In genomic region chr10:70861131-70862021, GRCm38 (mm10) we compare ENCODE assay signal across 12 mouse cellular contexts.
DNase-seq lines count a peak whose midpoint lies in the region; ATAC-seq lines count a peak whose summit lies in the region.
"Had no signal": no experiment of that assay in that cellular context is flagged by ENCODE, and none has a peak within 500 bp of the region (broad histone marks: within the 10 kb centered on the region; RNA-seq: fewer than 3 reads in every experiment).

No protein-coding gene starts in this region.

- H3K36me3 ChIP-seq in hindbrain, embryonic 15.5 days: no peaks in the 10 kb centered on the region
- H3K36me3 ChIP-seq in midbrain, embryonic 12.5 days: no peaks in the 10 kb centered on the region
- H3K36me3 ChIP-seq: liver, embryonic 15.5 days; stomach, embryonic 15.5 days had no signal

- no peak overlapping the region for H3K4me3 ChIP-seq in hindbrain, embryonic 15.5 days
- no peak overlapping the region for H3K4me3 ChIP-seq in midbrain, embryonic 12.5 days
- H3K4me3 ChIP-seq: erythroblast, embryonic 14.5 days; liver, embryonic 15.5 days; stomach, embryonic 15.5 days had no signal

- peaks cover 20% of the 10 kb centered on the region for H3K4me1 ChIP-seq in hindbrain, embryonic 15.5 days (replicated peaks)
- H3K4me1 ChIP-seq in midbrain, embryonic 12.5 days: peaks cover 18% of the 10 kb centered on the region
- H3K4me1 ChIP-seq: liver, embryonic 15.5 days had no signal

- H3K9ac ChIP-seq in hindbrain, embryonic 15.5 days: no peak overlapping the region
- no peak overlapping the region for H3K9ac ChIP-seq in midbrain, embryonic 12.5 days (replicated peaks)
- H3K9ac ChIP-seq: liver, embryonic 15.5 days; stomach, embryonic 15.5 days had no signal

- WGBS in hindbrain, embryonic 15.5 days: 31% methylated on average over 10 of the region's 10 CpGs
- 47% methylated on average over 10 of the region's 10 CpGs for WGBS in midbrain, embryonic 12.5 days

- peak; percentile 70 for DNase-seq in R1 (ENCODE audit: low read depth, low spot score)
- DNase-seq in brain, adult 2 months (ENCODE audit: low read depth, low spot score): peak; percentile 85
- no peak for DNase-seq in kidney, postnatal 10 days
- no peak for DNase-seq in spleen, postnatal 36 days (ENCODE audit: low spot score in 2 of 2)
- no peak for DNase-seq in ovary, postnatal 10 days (ENCODE audit: low spot score)
- no peak for DNase-seq in adrenal gland, postnatal 14 days

- peak overlapping the region; percentile 72 for H3K27ac ChIP-seq in hindbrain, embryonic 15.5 days (replicated peaks)
- H3K27ac ChIP-seq in midbrain, embryonic 12.5 days (replicated peaks): no peak overlapping the region
- H3K27ac ChIP-seq: liver, embryonic 15.5 days; stomach, embryonic 15.5 days had no signal

- H3K27me3 ChIP-seq in hindbrain, embryonic 15.5 days: no peaks in the 10 kb centered on the region
- no peaks in the 10 kb centered on the region for H3K27me3 ChIP-seq in midbrain, embryonic 12.5 days
- H3K27me3 ChIP-seq: liver, embryonic 15.5 days; stomach, embryonic 15.5 days had no signal

- H3K4me2 ChIP-seq in hindbrain, embryonic 15.5 days: peak overlapping the region; percentile 36
- 0 out of 2 replicates have a peak overlapping the region, but pooled peaks have one; percentile 1 for H3K4me2 ChIP-seq in midbrain, embryonic 12.5 days (replicated peaks)
- H3K4me2 ChIP-seq: liver, embryonic 15.5 days; stomach, embryonic 15.5 days had no signal

- H3K9me3 ChIP-seq in hindbrain, embryonic 15.5 days: no peaks in the 10 kb centered on the region
- H3K9me3 ChIP-seq in midbrain, embryonic 12.5 days: no peaks in the 10 kb centered on the region
- H3K9me3 ChIP-seq: liver, embryonic 15.5 days; stomach, embryonic 15.5 days had no signal

- peak; percentile 85 for ATAC-seq in hindbrain, embryonic 15.5 days (ENCODE audit: low FRiP score, low read depth)
- ATAC-seq in midbrain, embryonic 12.5 days (ENCODE audit: low FRiP score, low read depth): no peak
- ATAC-seq: intestine, postnatal 0 days had no signal

Comparison
In these comparisons a context has a peak if more than half of its experiments do, and no peak if none do; other contexts are left out.
1. DNase-seq: peak in R1 (single experiment) and brain, adult 2 months (single experiment); none in kidney, postnatal 10 days (single experiment), spleen, postnatal 36 days (0 of 2), ovary, postnatal 10 days (single experiment) and adrenal gland, postnatal 14 days (single experiment).